Mouse (Mus musculus): ENCODE data around the gene Mum1l1. TPM values are rescaled to one million over a fixed set of nuclear protein-coding genes. Genes with fewer than 3 reads are reported as not detected.

Mum1l1 gene
- polyA plus RNA-seq (2015; fragmentation: Illumina TruSeq; extraction: RNeasy Lipid Tissue Mini Kit (QIAGEN cat#74804); ENCODE audit: insufficient read depth, low replicate concordance), result 0.36 TPM

DNA sequence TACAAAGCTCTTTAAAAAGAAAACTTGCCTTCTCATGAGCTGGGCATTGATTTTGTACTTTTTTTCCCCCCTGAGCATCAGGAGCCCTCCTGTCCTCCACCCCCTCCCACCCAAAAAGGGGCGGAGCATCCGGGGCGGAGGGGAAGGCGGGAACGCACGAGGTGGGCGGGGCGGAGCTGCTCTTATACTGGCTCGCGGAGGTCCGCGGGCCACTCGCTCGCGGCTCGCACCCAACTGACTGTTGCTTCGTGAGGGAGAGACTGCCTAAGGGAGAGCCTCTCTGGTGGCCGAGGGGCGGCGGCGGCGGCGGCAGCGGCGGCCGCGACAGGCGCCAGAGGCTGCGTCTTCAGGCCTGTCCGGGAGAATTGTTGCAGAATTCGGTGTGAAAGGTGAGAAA, at the start of gene Mum1l1:
Gene Mum1l1 (plus strand): TSS at position 214 of the 397 bp plus-strand sequence.

GRCm38 (mm10) chrX:139178928-139179327, 30.9 kb upstream of the Mum1l1 start, which contains the start of gene 4933428M09Rik:
4933428M09Rik (plus strand) TSS chrX:139179228.

Other genes with a start within 250 kb of the Mum1l1 start
- gene Serpina7, start 124.8 kb upstream of the Mum1l1 start, polyA plus RNA-seq (2015; fragmentation: Illumina TruSeq; extraction: RNeasy Lipid Tissue Mini Kit (QIAGEN cat#74804); ENCODE audit: insufficient read depth, low replicate concordance), result not detected
- not detected for gene 4930513O06Rik, start 123.8 kb upstream of the Mum1l1 start, polyA plus RNA-seq (2015; fragmentation: Illumina TruSeq; extraction: RNeasy Lipid Tissue Mini Kit (QIAGEN cat#74804); ENCODE audit: insufficient read depth, low replicate concordance)
- gene 4933428M09Rik, start 30.8 kb upstream of the Mum1l1 start, polyA plus RNA-seq (2015; fragmentation: Illumina TruSeq; extraction: RNeasy Lipid Tissue Mini Kit (QIAGEN cat#74804); ENCODE audit: insufficient read depth, low replicate concordance), result not detected
- not detected for gene Trap1a, start 123.6 kb downstream of the Mum1l1 start, polyA plus RNA-seq (2015; fragmentation: Illumina TruSeq; extraction: RNeasy Lipid Tissue Mini Kit (QIAGEN cat#74804); ENCODE audit: insufficient read depth, low replicate concordance)

Measured in spleen, adult 10 weeks (tissue).